Mouse (Mus musculus): ENCODE data around the gene Hapln4. TPM values are rescaled to one million over a fixed set of nuclear protein-coding genes. Genes with fewer than 3 reads are reported as not detected.

The Hapln4 gene
- total RNA-seq (2012; rRNA removed) (not detected in 2 replicates), polyA plus RNA-seq (2012; ENCODE audit: insufficient read depth in 1 of 2, insufficient read length in 2 of 2, low read depth in 1 of 2, low replicate concordance in 2 of 2, missing spikeins in 1 of 2) (under 1 TPM in 1 of 2 experiments, not detected in 1; 0.03 TPM)

DNA sequence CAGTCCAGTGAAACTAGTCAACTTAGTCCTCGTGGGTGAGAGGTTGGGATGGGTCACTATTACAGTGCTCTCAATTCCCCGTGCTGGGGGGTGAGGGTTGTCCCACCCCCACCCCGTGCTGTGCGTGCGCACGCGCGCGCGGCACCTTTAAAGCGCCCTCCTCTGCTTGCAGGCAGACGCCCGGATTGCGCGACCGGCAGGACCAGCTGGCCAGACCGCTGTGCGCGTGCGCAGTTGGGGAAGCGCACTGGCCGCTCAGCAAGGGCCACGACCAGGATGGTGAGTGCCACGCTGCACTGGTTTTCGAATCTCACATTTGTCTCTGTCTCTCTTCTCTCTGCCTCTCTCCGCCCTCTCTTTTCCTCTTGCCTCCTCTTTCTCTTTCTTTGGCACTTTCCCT lies at the start of gene Hapln4:
Gene Hapln4, plus strand, starts transcription at position 173 of the 400 bp plus-strand sequence.
- H3K36me3 ChIP-seq (ENCODE audit: control insufficient read depth in 1 of 2, insufficient read depth in 2 of 2, low read length in 2 of 2): no peaks in the 10 kb centered on the region
- no peaks in the 10 kb centered on the region for H3K79me2 ChIP-seq (ENCODE audit: control insufficient read depth, insufficient read depth, low read length, poor library complexity)
- TF ChIP-seq ZKSCAN1 (IDR thresholded peaks at IDR 0.05; ENCODE audit: low read depth, low read length): no peak
- TF ChIP-seq ZMIZ1 (IDR thresholded peaks at IDR 0.05; ENCODE audit: low read depth, low read length): no peak
- no peak for TF ChIP-seq NRF1 (IDR thresholded peaks at IDR 0.05; ENCODE audit: insufficient read depth, low read depth, low read length, poor library complexity, severe bottlenecking)
- no peak for TF ChIP-seq SMC3 (IDR thresholded peaks at IDR 0.05; ENCODE audit: low read depth, low read length)
- no peak for TF ChIP-seq USF1 (IDR thresholded peaks at IDR 0.05; ENCODE audit: low read depth, low read length)
- TF ChIP-seq SIN3A (IDR thresholded peaks at IDR 0.05; ENCODE audit: low read length): no peak
- TF ChIP-seq NELFE (IDR thresholded peaks at IDR 0.05; ENCODE audit: low read depth, low read length): no peak
- no peak for TF ChIP-seq ETS1 (IDR thresholded peaks at IDR 0.05; ENCODE audit: low read depth, low read length)
- TF ChIP-seq MYB (IDR thresholded peaks at IDR 0.05; ENCODE audit: low read depth, low read length): no peak
- TF ChIP-seq USF2 (IDR thresholded peaks at IDR 0.05; ENCODE audit: borderline replicate concordance in 1 of 2, insufficient read depth in 1 of 2, low read depth in 1 of 2, low read length in 2 of 2): no peak
- no peak for TF ChIP-seq MEF2A (IDR thresholded peaks at IDR 0.05; ENCODE audit: extremely low read depth, insufficient replicate concordance, low read depth, low read length, poor library complexity, severe bottlenecking)
- TF ChIP-seq GATA1 (IDR thresholded peaks at IDR 0.05; ENCODE audit: low read depth, low read length): no peak
- H3K4me3 ChIP-seq (ENCODE audit: control insufficient read depth in 1 of 2, insufficient read depth in 1 of 2, low read depth in 2 of 2, low read length in 2 of 2): no peak within 1 kb of the TSS
- H3K27me3 ChIP-seq (ENCODE audit: control insufficient read depth in 1 of 2, insufficient read depth in 2 of 2, low read length in 2 of 2): no peaks in the 10 kb centered on the region
- H3K9ac ChIP-seq (ENCODE audit: control insufficient read depth, low read depth, low read length, poor library complexity, severe bottlenecking): no peak within 1 kb of the TSS
- no peak for DNase-seq (ENCODE audit: low read depth, low spot score)
- H3K4me1 ChIP-seq (ENCODE audit: control insufficient read depth in 1 of 2, insufficient read depth in 2 of 2, low read length in 2 of 2): no peaks in the 10 kb centered on the region
- H3K27ac ChIP-seq (ENCODE audit: control insufficient read depth, low read depth, low read length): no peak within 1 kb of the TSS
- H3K9me3 ChIP-seq (replicated peaks; ENCODE audit: insufficient read depth, low read length): no peaks in the 10 kb centered on the region

DNA sequence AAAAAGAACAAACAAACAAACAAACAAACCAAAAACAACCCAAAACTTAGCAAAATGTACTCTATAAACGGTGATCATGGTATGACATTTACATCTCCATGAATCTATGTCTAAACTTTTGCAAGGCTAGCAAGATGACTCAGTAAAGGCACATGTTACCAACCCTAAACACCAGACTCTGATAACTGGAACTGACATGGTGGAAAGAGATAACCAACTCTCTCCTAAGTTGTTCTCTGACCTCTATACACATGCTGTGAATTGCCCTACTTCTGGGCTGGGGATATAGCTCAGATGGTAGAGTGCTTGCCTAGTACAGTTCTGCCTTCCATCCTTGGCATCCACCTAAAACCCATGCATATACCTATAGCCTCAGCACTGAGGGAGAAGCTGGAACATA lies 45.3 kb upstream of the Hapln4 start:
- H3K9me3 ChIP-seq (replicated peaks; ENCODE audit: insufficient read depth, low read length): no peaks in the 10 kb centered on the region
- H3K27me3 ChIP-seq (ENCODE audit: control insufficient read depth in 1 of 2, insufficient read depth in 2 of 2, low read length in 2 of 2): no peaks in the 10 kb centered on the region
- H3K4me3 ChIP-seq (ENCODE audit: control insufficient read depth in 1 of 2, insufficient read depth in 1 of 2, low read depth in 2 of 2, low read length in 2 of 2): no peak overlapping the region
- H3K79me2 ChIP-seq (ENCODE audit: control insufficient read depth, insufficient read depth, low read length, poor library complexity): peaks cover 55% of the 10 kb centered on the region
- no peak for DNase-seq (ENCODE audit: low read depth, low spot score)
- H3K9ac ChIP-seq (ENCODE audit: control insufficient read depth, low read depth, low read length, poor library complexity, severe bottlenecking): no peak overlapping the region
- no peak overlapping the region for H3K27ac ChIP-seq (ENCODE audit: control insufficient read depth, low read depth, low read length)
- H3K36me3 ChIP-seq (ENCODE audit: control insufficient read depth in 1 of 2, insufficient read depth in 2 of 2, low read length in 2 of 2): peaks cover 3 to 6% of the 10 kb centered on the region in 2 experiments; a peak in 3 of 4 replicates
- peaks cover 0 to 3% of the 10 kb centered on the region in 2 experiments; a peak in 1 of 4 replicates for H3K4me1 ChIP-seq (ENCODE audit: control insufficient read depth in 1 of 2, insufficient read depth in 2 of 2, low read length in 2 of 2)
- no peak for TF ChIP-seq USF2 (IDR thresholded peaks at IDR 0.05; ENCODE audit: borderline replicate concordance in 1 of 2, insufficient read depth in 1 of 2, low read depth in 1 of 2, low read length in 2 of 2)
- no peak for TF ChIP-seq RAD21 (IDR thresholded peaks at IDR 0.05; ENCODE audit: low read depth, low read length)
- TF ChIP-seq POLR2A (IDR thresholded peaks at IDR 0.05; ENCODE audit: control insufficient read depth in 1 of 2, insufficient read depth in 1 of 2, low read depth in 1 of 2, low read length in 2 of 2, poor library complexity in 1 of 2): no peak
- TF ChIP-seq TBP (IDR thresholded peaks at IDR 0.05; ENCODE audit: low read depth, low read length): no peak
- no peak for TF ChIP-seq ZNF384 (IDR thresholded peaks at IDR 0.05; ENCODE audit: low read depth, low read length)
- TF ChIP-seq NRF1 (IDR thresholded peaks at IDR 0.05; ENCODE audit: insufficient read depth, low read depth, low read length, poor library complexity, severe bottlenecking): no peak
- no peak for TF ChIP-seq ZKSCAN1 (IDR thresholded peaks at IDR 0.05; ENCODE audit: low read depth, low read length)
- no peak for TF ChIP-seq ZC3H11A (IDR thresholded peaks at IDR 0.05; ENCODE audit: low read depth, low read length)
- no peak for TF ChIP-seq CTCF (IDR thresholded peaks at IDR 0.05 in 2 of 3, conservative IDR thresholded peaks at IDR 0.05 in 1 of 3; ENCODE audit: control insufficient read depth in 1 of 3, insufficient read depth in 1 of 3, low read depth in 2 of 3, low read length in 3 of 3, poor library complexity in 1 of 3, severe bottlenecking in 1 of 3)
- no peak for TF ChIP-seq KAT2A (conservative IDR thresholded peaks at IDR 0.05; ENCODE audit: low read depth, low read length)
- no peak for TF ChIP-seq JUND (IDR thresholded peaks at IDR 0.05; ENCODE audit: low read depth, low read length)
- no peak for TF ChIP-seq MAFK (IDR thresholded peaks at IDR 0.05; ENCODE audit: borderline replicate concordance, low read depth, low read length)
- no peak for TF ChIP-seq USF1 (IDR thresholded peaks at IDR 0.05; ENCODE audit: low read depth, low read length)

Measured in MEL (cell line).